Mouse (Mus musculus) heart, postnatal 10 days (tissue): ENCODE results near the gene Trit1. TPM values are rescaled to one million over a fixed set of nuclear protein-coding genes. Genes with fewer than 3 reads are reported as not detected.
A peak's percentile ranks its signal among the peaks of the same experiment; 100 is the strongest.

Source experiments
- DNase-seq, 2 experiments: peaks; one replicate each; pipeline ENCODE4 v3.0.0; 2021
- intact Hi-C: fragments of 180-260 bp; cut with DNase I; formaldehyde crosslinking; loops from one replicate; pipeline ENCODE4 v1.15.1; 2025
- total RNA-seq, 2 experiments: library from RNA; stranded (reverse); gene quantifications; 2 replicates each; pipeline ENCODE4 v1.2.3; 2021

Gene Trit1
- total RNA-seq, 2 experiments from 2014 or later = 7.7 to 8.3 TPM

DNA sequence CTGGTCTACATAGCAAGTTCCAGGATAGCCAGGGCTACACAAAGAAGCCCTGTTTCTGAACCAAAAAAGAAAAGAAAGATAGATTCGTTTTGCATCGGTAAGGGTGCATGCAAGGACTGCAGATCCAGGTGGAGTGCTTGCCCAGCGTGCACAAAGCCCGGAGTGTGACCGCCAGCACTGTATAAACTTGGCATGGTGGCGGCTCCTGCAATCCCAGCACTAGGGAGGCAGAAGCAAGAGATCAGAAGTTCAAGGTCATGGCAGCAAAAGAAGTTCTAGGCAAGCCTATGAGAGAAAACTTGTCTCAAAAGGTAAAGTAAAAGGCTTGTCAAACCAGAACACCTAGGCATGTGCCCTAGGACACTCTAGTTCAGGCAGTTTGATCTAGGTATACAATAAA lies 24.7 kb downstream of the Trit1 start:
- no peak for DNase-seq
- intact Hi-C loops = no loop called here

DNA sequence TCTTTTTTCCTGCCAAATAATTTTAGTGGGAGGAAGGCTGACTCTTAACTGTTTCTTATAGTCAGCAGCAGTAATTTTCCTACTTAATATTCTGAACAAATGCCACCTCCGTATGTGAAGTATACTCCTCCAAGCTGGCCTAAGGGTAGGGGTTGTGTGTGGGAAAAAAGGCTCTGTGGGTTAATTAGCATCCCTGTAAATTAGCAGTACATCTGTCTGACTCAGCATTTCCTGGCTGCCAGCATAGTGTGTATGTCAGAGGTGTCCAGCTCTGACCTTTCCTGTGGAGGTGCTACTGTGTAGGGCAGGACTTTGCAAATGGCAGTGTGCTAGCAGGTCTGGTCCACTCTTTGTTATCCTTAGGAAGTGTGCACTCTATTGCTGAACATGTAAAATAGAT lies 27.5 kb downstream of the Trit1 start:
- intact Hi-C loops = no loop called here
- DNase-seq = no peak

DNA sequence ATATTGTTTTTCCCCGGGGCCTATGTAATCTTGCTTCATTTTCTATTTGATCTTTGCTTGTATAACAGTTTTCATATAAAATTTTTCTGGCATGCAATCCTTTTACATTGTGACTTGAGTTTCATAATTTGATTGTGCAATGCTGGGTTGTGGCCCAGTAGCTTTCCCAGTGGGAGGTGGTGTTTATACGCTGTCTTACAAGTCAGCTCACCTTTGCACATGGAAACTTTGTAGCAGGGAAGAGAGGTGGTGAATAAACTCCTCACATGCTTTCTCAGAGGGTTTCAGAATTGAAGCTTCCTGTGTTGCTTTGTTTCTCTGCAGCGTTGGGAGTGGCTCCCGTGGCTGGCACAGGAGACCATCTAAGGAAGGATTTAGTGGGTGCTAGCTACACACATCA lies 28.4 kb downstream of the Trit1 start:
- intact Hi-C loops = no loop called here
- no peak for DNase-seq

DNA sequence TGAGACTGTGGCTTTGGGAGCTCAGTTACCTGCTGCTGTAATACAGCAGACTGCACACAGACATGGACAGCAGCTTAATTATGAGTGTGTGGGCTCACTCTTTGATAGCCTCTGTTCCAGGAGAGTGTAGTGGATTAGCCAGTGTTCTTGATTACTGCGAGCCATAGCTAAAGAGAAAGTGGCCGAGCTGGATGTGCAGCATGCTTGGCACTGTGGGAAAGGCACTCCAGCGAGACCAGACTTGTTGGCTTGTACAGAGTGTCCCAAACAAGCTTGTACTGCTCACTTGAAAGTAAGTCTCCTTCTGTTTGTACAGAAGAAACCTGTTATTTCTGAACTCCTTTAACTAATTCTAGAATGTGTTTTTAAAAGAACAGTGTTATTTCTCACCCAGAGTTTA lies 29.9 kb downstream of the Trit1 start:
- intact Hi-C loops = no loop called here
- no peak for DNase-seq

GRCm38 (mm10) chr4:123050681-123051211 lies 34.3 kb downstream of the Trit1 start:
- intact Hi-C loops = no loop called here
- peak; percentile 95 to 96 for DNase-seq

- intact Hi-C loops = no loop called here
- DNase-seq = no peak
Observed at GRCm38 (mm10) chr4:123053179-123053578, 36.8 kb downstream of the Trit1 start.

DNA sequence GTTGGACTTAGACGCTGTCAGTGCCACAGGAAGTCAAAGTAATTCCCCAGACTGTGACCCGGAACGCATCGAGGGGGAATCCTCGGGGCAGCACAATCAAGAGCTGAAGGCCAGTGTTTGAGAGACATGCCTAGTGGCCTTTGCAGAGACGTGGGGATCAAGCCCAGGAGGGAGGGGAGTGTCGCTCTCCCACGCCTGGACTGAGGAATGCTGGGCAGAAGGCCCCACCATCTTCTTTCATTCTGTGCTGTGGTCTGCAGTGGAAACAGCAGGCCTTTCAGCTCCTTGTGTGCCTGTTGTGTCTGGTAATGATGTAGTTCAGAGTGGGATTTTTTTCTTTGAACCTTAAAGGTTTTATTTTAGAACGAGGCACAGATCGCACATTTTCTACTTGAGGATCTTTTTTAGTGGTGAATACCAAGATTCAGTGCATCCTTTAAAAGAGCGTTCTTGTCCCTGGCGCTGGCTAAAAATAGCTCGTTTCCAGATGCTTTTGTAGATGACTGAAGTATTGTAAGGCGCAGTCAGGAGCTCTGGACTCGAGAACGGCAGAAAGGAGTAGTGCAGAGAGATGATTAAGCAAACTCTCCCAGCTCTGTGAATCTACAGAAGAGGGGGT lies 37.9 kb downstream of the Trit1 start:
- intact Hi-C loops = no loop called here
- no peak for DNase-seq

GRCm38 (mm10) chr4:123056560-123057109 lies 40.2 kb downstream of the Trit1 start:
- DNase-seq = peak; percentile 20 to 31
- intact Hi-C loops = no loop called here

GRCm38 (mm10) chr4:123057957-123058356 lies 41.6 kb downstream of the Trit1 start:
- intact Hi-C loops = no loop called here
- DNase-seq = no peak

GRCm38 (mm10) chr4:123061744-123062143 lies 45.3 kb downstream of the Trit1 start:
- intact Hi-C loops = no loop called here
- no peak for DNase-seq

DNA sequence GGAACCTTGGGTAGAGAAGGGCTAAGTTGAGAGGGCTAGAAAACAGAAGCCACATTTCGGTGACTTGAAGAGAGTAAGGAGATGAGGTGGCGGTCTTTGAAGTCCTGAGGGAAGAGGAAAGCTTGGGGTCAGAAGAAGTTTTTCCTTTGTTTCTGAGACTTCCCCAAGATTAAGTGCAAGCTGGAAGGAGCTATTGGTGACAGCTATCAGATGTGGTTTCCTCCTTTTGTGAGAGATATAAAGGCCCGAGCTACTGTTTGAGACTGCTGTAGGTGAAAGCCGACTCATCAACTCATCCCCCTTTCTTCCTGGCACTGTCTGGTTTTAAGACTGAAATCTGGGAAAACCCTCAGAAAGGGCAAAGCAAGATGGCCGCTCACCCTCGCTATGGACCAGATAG lies 52.2 kb downstream of the Trit1 start:
- no peak for DNase-seq
- intact Hi-C loops = no loop called here

GRCm38 (mm10) chr4:123071266-123071966 lies 55.0 kb downstream of the Trit1 start:
- DNase-seq = peak; percentile 14 to 32
- intact Hi-C loops = no loop called here

DNA sequence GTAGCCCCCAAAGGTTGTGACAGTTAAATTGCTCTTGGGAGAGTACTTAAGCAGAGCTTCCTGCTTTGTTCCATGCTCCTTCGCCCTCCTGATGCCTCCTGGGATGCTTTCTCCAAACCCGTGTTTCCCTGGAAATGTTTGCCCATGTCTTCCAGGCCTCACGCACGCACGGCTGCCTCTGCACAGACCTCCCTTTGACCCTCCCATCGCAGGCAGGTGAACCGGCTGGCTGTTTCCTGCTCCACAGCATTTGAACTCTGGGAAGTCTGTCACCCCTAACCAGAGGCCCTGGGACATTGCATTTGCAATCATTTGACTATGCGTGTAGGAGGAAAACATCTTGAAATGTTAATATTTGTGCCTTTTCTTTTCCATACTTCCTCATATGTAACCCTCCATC lies 60.5 kb downstream of the Trit1 start:
- intact Hi-C loops = no loop called here
- DNase-seq = no peak

- DNase-seq = no peak
- intact Hi-C loops = no loop called here
Observed at GRCm38 (mm10) chr4:123078231-123078630, 61.8 kb downstream of the Trit1 start.

GRCm38 (mm10) chr4:123080791-123081190 lies 64.4 kb downstream of the Trit1 start:
- DNase-seq = no peak
- intact Hi-C loops = loop anchor here (5.0 to 10.0 kb wide), 3 partner anchors 183 to 1838 kb away; no protein-coding TSS in a partner anchor

DNA sequence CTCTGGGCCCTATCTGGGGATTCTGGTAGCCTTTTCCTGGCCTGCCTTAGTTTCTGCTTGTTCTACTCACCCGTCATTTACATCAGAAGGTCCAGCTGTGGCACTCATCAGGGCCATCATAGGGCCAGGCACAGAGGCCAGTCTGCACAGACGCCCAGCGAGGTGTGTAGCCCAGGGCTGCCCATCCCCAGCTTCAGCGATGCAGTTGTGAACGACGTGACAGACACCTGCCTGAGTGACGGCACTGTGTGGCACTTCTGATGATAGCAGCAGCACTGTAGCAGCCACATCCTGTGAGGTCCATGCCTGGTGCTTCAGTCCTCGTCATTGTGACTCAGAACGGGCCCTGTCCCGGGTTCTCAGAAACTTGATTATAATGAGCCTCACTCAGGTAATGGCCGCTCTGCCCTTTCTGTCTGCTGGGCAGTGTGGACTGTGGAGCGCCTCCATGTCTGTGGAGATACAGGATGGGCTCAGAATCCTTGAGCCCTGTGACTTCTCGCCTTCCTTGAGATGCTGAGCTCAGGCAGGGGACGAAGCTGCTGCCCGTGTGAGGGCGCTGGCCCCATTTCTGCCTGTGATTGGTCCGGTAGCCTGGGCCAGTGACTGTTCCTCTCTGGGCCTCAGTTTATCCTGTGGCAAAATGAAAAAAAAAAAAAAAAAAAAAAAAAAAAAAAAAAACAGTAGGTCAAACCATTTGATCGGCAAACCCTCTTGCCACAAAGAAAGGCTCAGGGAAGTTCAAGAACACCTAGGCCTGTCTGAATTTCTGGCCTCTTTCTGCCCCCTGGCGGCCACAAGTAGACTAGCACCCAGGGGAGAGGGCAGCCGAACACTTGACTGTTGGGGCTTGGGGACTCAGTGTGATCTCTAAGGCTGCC lies 66.1 kb downstream of the Trit1 start:
- intact Hi-C loops = loop anchor here (1.0 to 10.0 kb wide), 5 partner anchors 87 to 1840 kb away; partner anchors contain the start of gene Mycl
- DNase-seq = peak; percentile 61 to 69

DNA sequence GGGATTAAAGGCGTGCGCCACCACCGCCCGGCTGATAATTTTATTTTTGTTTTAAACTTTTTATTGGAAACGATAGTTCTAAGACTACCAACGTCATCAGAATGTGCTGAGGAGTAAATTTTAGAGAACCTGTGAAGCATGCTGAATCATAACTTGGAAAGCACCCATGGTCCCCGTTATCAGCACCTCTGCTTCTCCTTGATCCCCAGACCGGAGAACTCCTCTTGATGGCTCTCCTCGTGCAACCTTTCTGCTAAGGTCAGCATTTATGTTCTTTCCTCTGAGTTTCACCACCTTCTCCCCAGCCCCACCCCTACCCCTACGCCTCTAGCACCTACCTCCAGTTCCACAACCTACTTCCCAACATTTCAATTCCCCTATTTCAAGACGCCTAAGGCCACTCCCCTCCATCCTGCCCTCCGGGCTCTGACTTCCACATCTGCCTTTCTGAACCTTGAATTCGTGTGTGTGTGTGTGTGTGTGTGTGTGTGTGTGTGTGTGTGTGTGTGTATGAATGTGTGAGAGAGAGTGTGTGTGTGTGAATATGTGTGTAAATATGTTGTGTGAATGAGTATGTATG lies 67.0 kb downstream of the Trit1 start:
- DNase-seq = no peak
- intact Hi-C loops = loop anchor here (1.0 to 10.0 kb wide), 5 partner anchors 88 to 1841 kb away; partner anchors contain the start of gene Mycl

- intact Hi-C loops = loop anchor here (10.0 kb wide), 1 partner anchor 280 kb away; no protein-coding TSS in a partner anchor
- DNase-seq = no peak
Observed at GRCm38 (mm10) chr4:123085290-123085689, 68.9 kb downstream of the Trit1 start.

DNA sequence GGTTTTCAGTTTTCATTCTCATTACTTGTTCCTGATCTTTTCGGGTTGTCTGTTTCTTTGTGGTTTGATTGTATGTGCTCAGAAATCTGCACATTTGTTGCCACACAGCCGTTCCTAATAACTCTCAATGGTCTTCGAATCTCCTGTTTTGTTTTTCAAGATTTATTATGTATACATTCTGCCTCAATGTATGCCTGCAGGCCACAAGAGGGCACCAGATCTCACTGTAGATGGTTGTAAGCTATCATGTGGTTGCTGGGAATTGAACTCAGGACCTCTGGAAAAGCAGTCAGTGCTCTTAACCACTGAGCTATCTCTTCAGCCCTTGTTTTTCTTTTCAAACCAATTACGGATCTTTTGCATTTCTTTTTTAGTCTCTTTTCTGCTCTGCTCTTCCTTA lies 70.0 kb downstream of the Trit1 start:
- intact Hi-C loops = loop anchor here (10.0 kb wide), 1 partner anchor 282 kb away; no protein-coding TSS in a partner anchor
- DNase-seq = no peak

DNA sequence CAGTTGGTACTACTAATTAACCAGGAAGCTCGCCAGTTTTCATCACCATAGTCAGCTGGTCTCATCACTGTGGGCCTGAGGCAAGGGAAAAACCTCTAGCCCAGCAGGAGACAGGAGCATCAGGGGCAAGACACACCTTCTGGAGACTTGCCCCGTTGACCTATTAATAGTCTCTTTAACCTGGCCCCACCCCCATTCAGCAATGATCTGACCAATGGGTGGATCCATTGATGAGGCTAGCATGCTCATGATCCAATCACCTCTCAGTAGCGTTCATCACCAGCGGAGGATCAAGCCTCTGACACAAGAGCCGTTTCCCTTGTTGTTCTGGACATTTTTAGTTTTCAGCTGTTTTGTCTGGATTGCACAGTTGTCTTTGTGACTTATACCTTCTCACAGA lies 76.2 kb downstream of the Trit1 start:
- intact Hi-C loops = no loop called here
- no peak for DNase-seq
